Mouse (Mus musculus) cerebellum, adult 18-20 months (tissue): ENCODE results near the gene Vmn1r124.
"Not testable (repeated sequence)": the region's sequence is repeated elsewhere in the genome, so short reads cannot be mapped to it uniquely, and the experiment has no call there.

ENCODE experiments used
- DNase-seq, 2 experiments: peaks; one replicate each; pipeline ENCODE4 v3.0.0; 2021

Gene Vmn1r124

DNA sequence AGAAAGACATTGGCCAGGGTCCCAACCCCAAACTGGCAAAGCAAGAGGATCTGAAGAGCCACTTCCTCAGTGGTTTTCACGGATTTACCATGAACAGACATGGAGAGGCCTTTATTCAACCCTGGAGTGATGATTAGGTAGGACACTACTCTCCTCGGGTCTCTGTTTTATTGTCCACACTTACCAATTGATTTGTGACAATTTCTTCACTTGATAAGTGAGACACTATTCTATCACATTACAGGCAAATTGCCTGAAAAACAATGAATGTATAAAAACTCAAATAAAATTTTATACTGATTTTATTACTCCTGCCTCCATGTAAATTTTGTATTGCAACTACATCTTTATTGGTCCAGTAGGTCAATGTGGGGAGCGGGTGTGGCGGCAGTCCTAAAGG is at the start of gene Vmn1r124:
Gene Vmn1r124 (minus strand): TSS at position 101 of the 400 bp plus-strand sequence.
- not testable (repeated sequence) for DNase-seq

GRCm38 (mm10) chr7:21301367-21301766 is 41.0 kb upstream of the Vmn1r124 start, which contains the start of gene Vmn1r126:
Vmn1r126 (minus strand) TSS chr7:21301467.
- DNase-seq, result not testable (repeated sequence)

GRCm38 (mm10) chr7:21271879-21272278 is 11.5 kb upstream of the Vmn1r124 start, which contains the start of gene Vmn1r125:
Vmn1r125 (plus strand) TSS chr7:21272179.
- DNase-seq, result not testable (repeated sequence)
